Mouse (Mus musculus): ENCODE results near the gene Fam71d. TPM values are rescaled to one million over a fixed set of nuclear protein-coding genes. Genes with fewer than 3 reads are reported as not detected.

Gene Fam71d
- polyA plus RNA-seq, 1 experiment from 2014 or later: not detected

DNA sequence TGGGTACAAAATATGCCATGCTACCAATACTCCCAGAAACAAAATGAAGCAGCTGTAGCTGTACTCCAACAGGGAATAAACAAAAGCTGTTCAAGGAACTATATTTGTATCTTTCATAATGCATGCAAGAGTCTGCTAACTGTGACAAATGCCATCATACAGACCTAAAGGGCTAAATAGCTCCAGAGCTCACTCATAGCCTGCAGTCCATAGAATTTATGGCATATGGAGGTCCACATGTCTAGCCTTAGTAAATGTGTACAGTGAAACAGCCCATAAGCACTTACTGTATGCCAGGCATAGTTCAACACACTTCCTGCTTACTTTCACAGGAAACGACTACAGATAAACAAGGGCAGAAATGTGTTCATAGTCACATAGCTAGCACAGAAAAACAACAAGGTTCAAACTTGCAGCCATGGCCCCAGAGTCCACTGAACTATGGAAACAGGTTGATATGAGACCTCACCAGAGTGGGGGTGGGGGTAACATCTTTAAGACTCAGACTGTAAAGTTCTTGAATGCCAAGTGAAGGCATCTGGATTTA, 5.6 kb upstream of the Fam71d start:
- Histone ChIP-seq H3K9me3 (ENCODE audit: control insufficient read depth, low read length) (no peaks in the 10 kb centered on the region), H3K27ac (replicated peaks; ENCODE audit: low read depth, low read length) (no peak overlapping the region), H3K36me3 (ENCODE audit: control insufficient read depth, insufficient read depth, low read length) (no peaks in the 10 kb centered on the region), H3K4me3 (ENCODE audit: low read depth, low read length) (no peak overlapping the region), H3K9ac (ENCODE audit: low read length) (no peak overlapping the region), H3K27me3 (ENCODE audit: control insufficient read depth, insufficient read depth, low read length) (no peaks in the 10 kb centered on the region), H3K4me2 (ENCODE audit: low read depth, severe bottlenecking) (no peak overlapping the region), H3K4me1 (ENCODE audit: control insufficient read depth, insufficient read depth, low read length) (no peaks in the 10 kb centered on the region)
- whole genome bisulfite sequencing: 74% methylated on average over 1 of the region's 1 CpGs
- ATAC-seq (ENCODE audit: insufficient number of reproducible peaks, low FRiP score, low TSS enrichment, low read depth) (no peak), DNase-seq (ENCODE audit: low spot score) (no peak)

DNA sequence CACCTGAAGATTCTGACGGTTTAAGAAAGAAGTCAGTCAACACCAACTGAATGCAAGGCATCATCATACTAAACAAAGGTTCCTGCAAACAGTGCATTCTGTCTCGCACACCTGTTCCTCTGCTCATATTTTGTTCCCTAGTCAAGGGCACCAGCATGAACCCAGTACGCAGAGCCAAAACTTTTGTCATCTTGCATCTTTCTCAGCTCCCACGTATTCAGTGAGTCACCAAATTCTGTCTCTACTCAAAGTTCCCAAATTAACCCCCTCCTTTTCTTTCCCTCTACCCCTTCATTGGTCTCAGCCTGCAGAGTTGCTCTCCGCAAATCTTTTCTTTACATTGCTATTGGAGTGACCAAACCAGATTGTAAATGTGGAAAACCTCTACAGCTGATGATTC, 2.5 kb upstream of the Fam71d start:
- Histone ChIP-seq H3K27ac (replicated peaks; ENCODE audit: low read depth, low read length) (no peak overlapping the region), H3K9me3 (ENCODE audit: control insufficient read depth, low read length) (no peaks in the 10 kb centered on the region), H3K4me2 (ENCODE audit: low read depth, severe bottlenecking) (no peak overlapping the region), H3K36me3 (ENCODE audit: control insufficient read depth, insufficient read depth, low read length) (no peaks in the 10 kb centered on the region), H3K9ac (ENCODE audit: low read length) (no peak overlapping the region), H3K27me3 (ENCODE audit: control insufficient read depth, insufficient read depth, low read length) (no peaks in the 10 kb centered on the region), H3K4me3 (ENCODE audit: low read depth, low read length) (no peak overlapping the region), H3K4me1 (ENCODE audit: control insufficient read depth, insufficient read depth, low read length) (no peaks in the 10 kb centered on the region)
- ATAC-seq (ENCODE audit: insufficient number of reproducible peaks, low FRiP score, low TSS enrichment, low read depth): no peak
- WGBS: 88% methylated on average over 5 of the region's 5 CpGs
- DNase-seq (ENCODE audit: low spot score): no peak

DNA sequence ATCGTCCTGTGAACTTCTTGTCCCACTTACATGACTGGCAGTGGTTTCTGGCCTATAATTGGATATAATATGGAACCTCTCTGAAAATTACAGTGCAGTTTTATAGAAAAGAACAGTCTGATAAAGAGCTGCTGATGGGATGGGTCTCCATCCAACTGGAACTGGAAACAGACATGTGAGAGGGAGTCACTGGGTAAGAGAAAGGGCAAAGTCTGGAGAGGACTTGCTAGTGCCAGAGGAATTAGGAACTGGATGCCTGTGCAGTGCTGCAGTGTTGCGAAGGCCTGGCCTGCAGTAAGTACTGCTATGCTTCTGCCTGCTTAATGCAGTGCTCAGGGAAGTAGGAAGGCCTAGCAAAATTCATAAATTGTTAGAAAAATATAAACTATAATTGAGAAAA, 1.9 kb downstream of the Fam71d start:
- no peaks in the 10 kb centered on the region for H3K36me3 ChIP-seq (ENCODE audit: control insufficient read depth, insufficient read depth, low read length)
- 82% methylated on average over 2 of the region's 2 CpGs for WGBS
- no peaks in the 10 kb centered on the region for H3K4me1 ChIP-seq (ENCODE audit: control insufficient read depth, insufficient read depth, low read length)
- no peak overlapping the region for H3K4me3 ChIP-seq (ENCODE audit: low read depth, low read length)
- ATAC-seq (ENCODE audit: insufficient number of reproducible peaks, low FRiP score, low TSS enrichment, low read depth): no peak
- H3K9ac ChIP-seq (ENCODE audit: low read length): no peak overlapping the region
- H3K27ac ChIP-seq (replicated peaks; ENCODE audit: low read depth, low read length): no peak overlapping the region
- no peak overlapping the region for H3K4me2 ChIP-seq (ENCODE audit: low read depth, severe bottlenecking)
- H3K9me3 ChIP-seq (ENCODE audit: control insufficient read depth, low read length): no peaks in the 10 kb centered on the region
- H3K27me3 ChIP-seq (ENCODE audit: control insufficient read depth, insufficient read depth, low read length): no peaks in the 10 kb centered on the region
- DNase-seq (ENCODE audit: low spot score): no peak

DNA sequence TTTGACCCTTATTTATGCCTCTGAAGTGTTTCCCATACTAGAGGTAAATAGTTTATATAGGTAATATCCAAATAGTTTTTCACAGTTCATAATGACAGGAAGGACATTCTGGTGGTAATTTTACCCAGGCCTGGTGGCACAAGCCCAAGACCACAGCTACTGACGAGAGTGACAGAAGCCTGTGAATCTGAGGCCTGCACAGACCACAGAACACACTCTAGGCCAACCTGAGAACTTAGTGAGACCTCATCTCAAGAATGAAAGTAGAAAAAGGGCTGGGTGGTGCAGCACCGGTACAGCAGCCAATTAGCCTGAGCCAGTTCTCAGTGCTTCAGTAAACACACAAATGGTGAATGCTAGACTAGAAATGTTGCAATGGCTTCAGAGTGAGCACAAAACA, 26.4 kb downstream of the Fam71d start:
- WGBS: 77% methylated on average over 2 of the region's 2 CpGs
- DNase-seq (ENCODE audit: low spot score) (no peak), ATAC-seq (ENCODE audit: insufficient number of reproducible peaks, low FRiP score, low TSS enrichment, low read depth) (no peak)
- H3K9me3 ChIP-seq (ENCODE audit: control insufficient read depth, low read length): no peaks in the 10 kb centered on the region
- H3K4me2 ChIP-seq (ENCODE audit: low read depth, severe bottlenecking): no peak overlapping the region
- H3K4me3 ChIP-seq (ENCODE audit: low read depth, low read length): no peak overlapping the region
- H3K4me1 ChIP-seq (ENCODE audit: control insufficient read depth, insufficient read depth, low read length): no peaks in the 10 kb centered on the region
- H3K36me3 ChIP-seq (ENCODE audit: control insufficient read depth, insufficient read depth, low read length): no peaks in the 10 kb centered on the region
- no peak overlapping the region for H3K27ac ChIP-seq (replicated peaks; ENCODE audit: low read depth, low read length)
- H3K9ac ChIP-seq (ENCODE audit: low read length): no peak overlapping the region
- H3K27me3 ChIP-seq (ENCODE audit: control insufficient read depth, insufficient read depth, low read length): no peaks in the 10 kb centered on the region

DNA sequence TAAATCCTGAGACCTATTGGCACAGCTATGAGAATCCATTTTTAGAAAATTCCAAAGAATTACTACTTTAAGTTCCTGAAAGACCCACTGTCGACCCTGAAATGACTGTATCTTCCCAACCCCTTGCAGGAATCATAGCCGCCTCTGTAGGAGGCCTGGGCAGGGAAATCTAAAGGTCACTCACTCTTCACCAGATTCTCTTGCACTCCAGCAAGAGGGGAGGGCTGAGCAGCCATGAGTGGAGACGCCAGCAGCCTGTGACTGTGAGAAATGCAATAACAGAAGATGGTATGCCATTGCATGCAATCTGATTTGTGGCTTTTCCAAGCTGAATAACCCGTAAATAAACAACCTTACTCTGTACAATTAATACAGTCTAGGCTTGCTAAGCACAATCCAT, 36.4 kb downstream of the Fam71d start:
- H3K4me1 ChIP-seq (ENCODE audit: control insufficient read depth, insufficient read depth, low read length): no peaks in the 10 kb centered on the region
- ATAC-seq (ENCODE audit: insufficient number of reproducible peaks, low FRiP score, low TSS enrichment, low read depth) (no peak), DNase-seq (ENCODE audit: low spot score) (no peak)
- H3K9me3 ChIP-seq (ENCODE audit: control insufficient read depth, low read length): no peaks in the 10 kb centered on the region
- H3K27ac ChIP-seq (replicated peaks; ENCODE audit: low read depth, low read length): no peak overlapping the region
- 63% methylated on average over 4 of the region's 4 CpGs for WGBS
- H3K9ac ChIP-seq (ENCODE audit: low read length): no peak overlapping the region
- H3K36me3 ChIP-seq (ENCODE audit: control insufficient read depth, insufficient read depth, low read length): no peaks in the 10 kb centered on the region
- H3K4me3 ChIP-seq (ENCODE audit: low read depth, low read length): no peak overlapping the region
- H3K4me2 ChIP-seq (ENCODE audit: low read depth, severe bottlenecking): no peak overlapping the region
- no peaks in the 10 kb centered on the region for H3K27me3 ChIP-seq (ENCODE audit: control insufficient read depth, insufficient read depth, low read length)

DNA sequence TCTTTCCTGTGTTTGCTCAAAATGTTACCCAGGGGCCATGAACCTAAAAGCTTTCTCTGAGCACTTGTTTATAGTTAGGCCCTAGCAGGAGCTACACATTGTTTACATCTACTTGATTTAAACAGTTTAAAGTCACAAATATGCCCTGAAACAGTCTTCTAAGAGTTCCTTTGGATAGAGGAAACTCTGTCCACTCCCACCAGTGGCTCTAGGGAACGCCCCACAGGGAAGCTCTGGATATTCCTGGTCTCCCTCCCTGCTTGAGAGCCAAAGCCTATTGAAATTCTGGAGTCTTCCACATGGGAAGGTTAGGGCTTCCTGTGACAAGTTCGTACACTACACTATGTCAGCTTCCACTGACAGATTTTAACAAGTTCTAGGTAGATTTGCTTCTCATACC, 48.3 kb downstream of the Fam71d start:
- H3K4me2 ChIP-seq (ENCODE audit: low read depth, severe bottlenecking): no peak overlapping the region
- no peaks in the 10 kb centered on the region for H3K27me3 ChIP-seq (ENCODE audit: control insufficient read depth, insufficient read depth, low read length)
- no peaks in the 10 kb centered on the region for H3K9me3 ChIP-seq (ENCODE audit: control insufficient read depth, low read length)
- DNase-seq (ENCODE audit: low spot score): no peak
- no peak overlapping the region for H3K9ac ChIP-seq (ENCODE audit: low read length)
- 57% methylated on average over 2 of the region's 2 CpGs for WGBS
- H3K27ac ChIP-seq (replicated peaks; ENCODE audit: low read depth, low read length): no peak overlapping the region
- no peaks in the 10 kb centered on the region for H3K36me3 ChIP-seq (ENCODE audit: control insufficient read depth, insufficient read depth, low read length)
- no peak overlapping the region for H3K4me3 ChIP-seq (ENCODE audit: low read depth, low read length)
- H3K4me1 ChIP-seq (ENCODE audit: control insufficient read depth, insufficient read depth, low read length): no peaks in the 10 kb centered on the region
- no peak for ATAC-seq (ENCODE audit: insufficient number of reproducible peaks, low FRiP score, low TSS enrichment, low read depth)

DNA sequence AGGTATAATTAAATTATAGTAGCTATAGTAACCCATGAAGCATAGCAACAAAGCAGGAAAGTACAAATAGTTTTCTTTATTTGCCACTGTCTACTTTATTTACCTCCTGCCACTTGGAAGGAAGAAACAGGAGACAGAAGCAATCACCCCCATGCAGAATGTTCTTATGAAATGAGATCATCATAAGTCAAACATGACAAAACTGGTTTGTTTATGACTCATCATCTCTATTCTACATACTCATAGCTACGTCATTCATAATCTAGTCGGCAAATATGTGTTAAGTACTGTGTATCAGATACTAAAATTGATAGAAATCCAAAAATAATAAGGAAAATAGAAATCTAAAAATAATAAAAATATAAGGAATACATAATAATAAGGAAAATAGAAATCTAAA, 49.0 kb downstream of the Fam71d start:
- 90% methylated on average over 2 of the region's 2 CpGs for WGBS
- no peak for ATAC-seq (ENCODE audit: insufficient number of reproducible peaks, low FRiP score, low TSS enrichment, low read depth)
- Histone ChIP-seq H3K4me1 (ENCODE audit: control insufficient read depth, insufficient read depth, low read length) (no peaks in the 10 kb centered on the region), H3K27me3 (ENCODE audit: control insufficient read depth, insufficient read depth, low read length) (no peaks in the 10 kb centered on the region), H3K27ac (replicated peaks; ENCODE audit: low read depth, low read length) (no peak overlapping the region), H3K4me2 (ENCODE audit: low read depth, severe bottlenecking) (no peak overlapping the region), H3K9ac (ENCODE audit: low read length) (no peak overlapping the region), H3K4me3 (ENCODE audit: low read depth, low read length) (no peak overlapping the region), H3K36me3 (ENCODE audit: control insufficient read depth, insufficient read depth, low read length) (no peaks in the 10 kb centered on the region), H3K9me3 (ENCODE audit: control insufficient read depth, low read length) (no peaks in the 10 kb centered on the region)
- DNase-seq (ENCODE audit: low spot score): no peak

DNA sequence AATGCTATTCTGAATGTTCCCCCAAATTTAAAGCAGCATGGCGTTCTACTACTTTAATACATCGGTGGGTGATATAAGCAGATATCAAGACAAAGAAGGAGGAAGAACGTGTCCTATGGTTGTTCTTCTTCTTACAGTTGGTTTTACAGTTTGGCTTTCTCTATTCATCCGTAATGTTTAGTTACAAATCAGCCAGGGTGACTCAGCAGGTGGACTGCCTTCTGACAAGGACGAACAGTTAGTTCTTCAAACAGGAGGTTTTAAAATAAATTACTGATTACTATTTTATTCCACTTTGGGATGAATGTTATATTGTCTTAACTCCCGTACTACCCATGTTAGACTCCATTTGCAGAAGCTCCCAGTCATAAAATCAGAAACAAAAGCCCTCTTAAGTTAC, 54.9 kb downstream of the Fam71d start:
- DNase-seq (ENCODE audit: low spot score): no peak
- Histone ChIP-seq H3K4me3 (ENCODE audit: low read depth, low read length) (no peak overlapping the region), H3K27ac (replicated peaks; ENCODE audit: low read depth, low read length) (no peak overlapping the region), H3K36me3 (ENCODE audit: control insufficient read depth, insufficient read depth, low read length) (no peaks in the 10 kb centered on the region), H3K4me1 (ENCODE audit: control insufficient read depth, insufficient read depth, low read length) (no peaks in the 10 kb centered on the region), H3K27me3 (ENCODE audit: control insufficient read depth, insufficient read depth, low read length) (no peaks in the 10 kb centered on the region), H3K9ac (ENCODE audit: low read length) (no peak overlapping the region), H3K4me2 (ENCODE audit: low read depth, severe bottlenecking) (no peak overlapping the region), H3K9me3 (ENCODE audit: control insufficient read depth, low read length) (no peaks in the 10 kb centered on the region)
- ATAC-seq (ENCODE audit: insufficient number of reproducible peaks, low FRiP score, low TSS enrichment, low read depth): no peak
- WGBS: 82% methylated on average over 6 of the region's 6 CpGs

DNA sequence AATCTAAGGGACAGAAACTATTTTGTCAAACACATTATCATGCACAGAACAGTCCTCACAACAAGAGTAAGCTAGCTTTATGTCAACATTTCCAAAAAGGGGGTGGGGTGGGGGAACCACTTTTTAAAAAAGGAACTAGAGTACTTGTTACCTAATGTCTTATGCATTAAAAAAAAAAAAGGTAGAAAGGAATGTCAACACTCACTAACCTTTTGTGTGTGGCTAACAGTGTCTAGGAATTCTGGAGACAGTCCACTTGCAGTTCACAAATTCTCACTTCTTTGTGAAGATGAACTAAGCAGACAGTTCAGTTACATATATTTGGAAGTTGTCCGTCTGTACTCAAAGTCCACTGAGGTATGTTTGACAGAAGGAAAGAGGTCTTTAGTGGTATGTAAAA, 56.1 kb downstream of the Fam71d start:
- Histone ChIP-seq H3K4me3 (ENCODE audit: low read depth, low read length) (no peak overlapping the region), H3K4me2 (ENCODE audit: low read depth, severe bottlenecking) (no peak overlapping the region), H3K27me3 (ENCODE audit: control insufficient read depth, insufficient read depth, low read length) (no peaks in the 10 kb centered on the region), H3K9ac (ENCODE audit: low read length) (no peak overlapping the region), H3K9me3 (ENCODE audit: control insufficient read depth, low read length) (no peaks in the 10 kb centered on the region), H3K4me1 (ENCODE audit: control insufficient read depth, insufficient read depth, low read length) (no peaks in the 10 kb centered on the region), H3K36me3 (ENCODE audit: control insufficient read depth, insufficient read depth, low read length) (no peaks in the 10 kb centered on the region), H3K27ac (replicated peaks; ENCODE audit: low read depth, low read length) (no peak overlapping the region)
- DNase-seq (ENCODE audit: low spot score): no peak
- 53% methylated on average over 1 of the region's 1 CpGs for WGBS
- no peak for ATAC-seq (ENCODE audit: insufficient number of reproducible peaks, low FRiP score, low TSS enrichment, low read depth)

All from limb, embryonic 11.5 days (tissue).